Mouse (Mus musculus) WW6 (cell line): ENCODE data around the gene Lenep.

Source experiments
- DNase-seq: peaks from one replicate; pipeline ENCODE4 v3.0.0-alpha.2; 2013; ENCODE audit warnings: low read depth, low spot score

Lenep gene

DNA sequence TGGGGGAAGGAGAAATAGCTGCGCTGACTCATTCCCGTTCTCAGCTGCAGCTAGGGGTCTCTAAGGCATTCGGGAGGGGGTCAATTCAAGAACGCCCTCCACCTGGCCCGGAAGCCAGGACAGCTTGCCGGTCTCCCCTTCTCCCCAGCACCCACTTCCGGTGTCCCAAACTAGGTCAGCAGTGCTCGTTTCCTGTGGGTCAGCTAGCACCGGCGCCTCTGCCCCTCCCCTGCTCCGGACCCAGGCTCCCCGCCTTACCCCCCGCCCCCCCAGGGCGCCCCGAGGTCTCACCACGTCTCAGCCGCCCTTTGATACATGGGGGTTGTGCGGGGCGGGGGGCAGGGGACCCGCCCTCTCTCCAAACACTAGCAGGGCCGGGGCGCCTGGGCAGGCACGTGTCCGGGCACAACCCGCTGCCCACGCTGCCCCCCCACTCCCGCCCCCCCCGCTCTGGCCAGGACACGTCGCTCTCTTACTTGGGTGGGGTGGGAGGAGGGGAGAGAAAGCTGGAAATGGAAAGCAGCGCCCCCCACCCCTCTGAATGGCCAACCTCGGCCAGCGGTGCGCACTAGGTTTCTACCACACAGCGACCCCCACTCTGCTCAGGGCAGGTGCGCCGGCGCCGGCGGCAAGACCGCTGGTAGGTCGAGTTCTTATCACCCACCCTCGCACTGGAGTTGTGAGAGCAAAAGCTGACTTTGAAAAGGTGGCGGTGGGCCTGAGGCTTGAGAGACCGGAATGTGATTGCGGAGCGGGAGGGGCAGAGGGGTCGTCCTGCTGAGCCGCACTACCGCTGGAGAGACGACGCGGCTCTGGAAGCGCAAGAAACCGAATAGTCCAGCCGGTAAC, 10.7 kb downstream of the Lenep start:
- no peak for DNase-seq

DNA sequence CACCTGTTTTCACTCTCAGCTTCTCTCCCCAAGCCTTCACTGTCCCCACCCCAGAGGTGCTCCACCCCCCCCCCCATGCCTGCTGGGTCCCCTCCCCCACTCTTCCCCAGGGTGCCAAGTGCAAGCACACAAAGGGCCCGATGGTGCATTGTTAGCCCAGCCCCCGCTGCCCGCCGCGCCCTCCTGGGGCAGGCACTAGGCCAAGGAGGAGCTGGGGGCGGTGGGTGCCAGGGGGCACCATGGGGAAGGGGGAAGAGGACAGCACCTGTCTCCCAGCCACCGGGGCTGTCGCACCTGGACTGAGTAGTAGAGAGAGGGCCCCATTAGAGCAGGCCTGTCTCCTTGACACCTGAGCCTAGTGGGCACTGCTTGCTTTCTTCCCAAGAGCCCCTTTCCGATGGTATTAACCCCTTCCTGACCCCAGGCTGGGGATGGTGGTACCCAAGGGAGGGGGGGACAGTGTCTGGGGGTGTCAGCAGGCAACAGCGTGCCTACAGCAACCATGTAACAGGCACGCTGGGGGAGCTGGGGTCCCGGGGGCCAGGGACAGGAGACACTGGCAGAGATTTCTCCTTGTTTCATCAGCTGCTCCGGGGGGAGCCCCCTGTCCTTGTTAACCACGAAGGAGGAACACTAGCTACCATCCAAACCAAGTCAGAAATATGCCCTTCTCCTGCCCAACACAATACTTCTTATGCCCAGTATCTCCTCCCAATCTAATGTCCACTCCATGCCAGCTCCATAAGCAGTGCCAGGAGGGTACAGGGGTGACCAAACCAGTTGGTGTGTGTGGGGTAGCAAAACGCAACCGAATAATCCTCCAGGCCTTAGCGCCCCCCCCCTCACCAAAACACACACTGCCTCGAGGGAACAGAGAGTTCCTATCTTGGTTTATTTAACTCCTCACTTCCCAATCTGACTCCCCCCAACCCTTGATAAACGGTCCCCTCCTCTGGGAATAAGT, 11.6 kb downstream of the Lenep start:
- no peak for DNase-seq

DNA sequence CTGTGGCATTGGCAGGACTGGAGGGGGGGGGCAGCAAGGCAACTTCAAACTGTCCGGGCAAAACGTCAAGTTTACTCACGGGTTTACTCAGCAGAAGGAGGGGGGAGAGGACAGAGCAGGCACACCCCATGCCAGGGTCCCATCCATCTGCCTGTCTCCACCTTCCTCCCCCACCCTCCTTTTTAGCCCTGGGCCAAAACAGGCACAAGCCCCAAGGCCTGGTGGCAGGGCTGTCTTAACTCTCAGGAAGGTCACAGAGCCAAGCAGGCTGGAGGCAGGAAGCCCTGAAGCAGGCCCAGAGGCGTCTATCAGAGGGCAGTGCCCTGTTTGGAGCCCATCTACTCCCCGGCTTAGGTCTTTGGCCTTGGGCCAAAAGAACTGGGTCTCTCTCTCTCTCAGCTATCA, 12.5 kb downstream of the Lenep start:
- DNase-seq: no peak

DNA sequence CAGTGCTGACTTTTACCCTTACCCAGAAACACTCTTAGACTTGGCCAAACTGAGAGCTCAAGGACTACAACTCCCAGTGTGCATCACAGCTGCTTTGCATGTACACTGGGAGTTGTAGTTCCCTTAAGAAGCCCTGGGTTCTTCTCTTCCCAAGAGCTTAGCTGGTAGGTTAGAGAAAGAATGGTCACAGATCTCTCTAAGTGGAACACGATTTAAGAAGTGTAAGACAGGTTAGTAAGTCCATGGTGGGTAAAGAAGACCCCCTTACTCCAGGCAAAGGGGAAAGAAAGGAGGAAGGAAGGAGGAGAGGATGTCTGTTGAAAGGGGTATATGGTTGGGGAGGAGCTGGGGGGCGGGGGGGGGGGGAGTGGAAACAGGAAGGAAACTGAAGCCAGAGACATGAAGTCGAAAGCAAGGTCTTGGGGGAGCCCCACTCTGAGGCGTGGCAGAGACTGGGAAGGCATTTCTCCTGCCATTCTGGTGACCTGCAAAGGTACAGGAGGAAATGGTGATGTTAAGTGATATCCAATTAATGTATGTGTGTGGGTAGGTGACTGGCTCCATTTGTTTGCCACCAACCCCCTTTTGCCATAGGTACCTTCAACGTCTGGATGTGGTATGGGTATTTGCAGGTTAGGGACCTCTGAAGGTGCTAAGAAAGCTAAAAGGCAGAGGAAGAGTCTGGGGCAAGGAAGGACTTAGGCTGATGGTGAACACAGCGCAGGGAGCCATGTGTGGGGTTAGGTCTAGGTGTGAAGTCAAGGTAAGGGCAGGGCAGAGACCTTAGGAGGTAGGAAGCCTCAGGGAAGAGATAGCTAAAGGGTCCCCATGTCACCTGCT, 13.5 kb downstream of the Lenep start:
- no peak for DNase-seq

DNA sequence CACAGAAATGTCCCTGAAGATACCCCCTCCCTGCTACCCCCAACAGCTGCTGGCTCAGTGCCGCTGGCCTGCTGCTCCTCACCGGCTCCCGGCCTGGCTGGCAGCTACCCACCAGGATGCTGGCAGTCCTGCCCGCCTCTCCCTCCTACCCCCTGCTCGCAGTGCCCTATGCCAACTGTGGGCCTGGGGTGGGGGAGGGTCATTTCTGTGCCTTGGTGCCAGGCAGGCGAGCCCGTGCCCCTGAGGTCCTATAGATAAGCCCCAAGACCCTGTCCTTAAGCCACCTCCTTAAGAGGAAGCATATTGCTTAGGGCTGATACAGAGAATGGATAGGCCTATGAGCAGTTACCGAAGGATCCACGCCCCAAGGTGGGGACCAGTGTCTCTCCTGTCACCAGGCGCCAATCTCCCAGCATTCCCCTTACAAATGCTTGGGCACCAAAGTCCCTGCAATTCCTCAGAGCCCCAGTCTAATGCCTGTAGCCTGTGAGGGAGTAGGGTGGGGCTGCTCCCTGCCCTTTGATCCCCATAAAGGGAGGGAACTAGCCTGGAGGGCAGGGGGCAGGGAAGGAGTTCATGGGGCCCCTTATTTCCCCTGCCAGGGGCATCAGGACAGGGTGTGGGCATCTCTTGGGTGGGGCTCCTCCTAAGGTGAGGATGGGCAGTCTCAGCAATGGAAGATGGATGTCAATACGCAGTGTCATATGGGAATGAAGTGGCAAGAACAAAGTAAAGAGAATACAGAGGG, 14.3 kb downstream of the Lenep start:
- DNase-seq: no peak

DNA sequence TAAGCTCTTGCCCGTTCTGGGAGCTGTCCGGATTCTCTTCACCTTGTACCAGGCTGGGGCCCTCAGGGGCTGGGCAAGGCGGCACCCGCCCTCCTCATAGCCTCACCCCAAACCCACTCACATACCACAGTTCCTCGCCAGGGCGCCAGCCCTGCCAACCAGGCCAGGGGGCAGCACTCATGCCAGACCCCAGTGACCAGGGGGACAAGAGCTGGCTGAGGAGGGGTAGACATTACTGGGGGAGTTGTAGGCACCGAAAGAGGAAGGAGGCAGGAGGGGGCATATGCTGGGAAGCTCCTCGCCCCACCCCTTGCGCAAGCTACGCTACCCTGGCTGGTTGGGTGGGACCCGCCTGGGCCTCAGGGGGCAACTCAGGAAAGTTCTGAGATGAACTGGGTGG, 15.0 kb downstream of the Lenep start:
- DNase-seq: no peak

DNA sequence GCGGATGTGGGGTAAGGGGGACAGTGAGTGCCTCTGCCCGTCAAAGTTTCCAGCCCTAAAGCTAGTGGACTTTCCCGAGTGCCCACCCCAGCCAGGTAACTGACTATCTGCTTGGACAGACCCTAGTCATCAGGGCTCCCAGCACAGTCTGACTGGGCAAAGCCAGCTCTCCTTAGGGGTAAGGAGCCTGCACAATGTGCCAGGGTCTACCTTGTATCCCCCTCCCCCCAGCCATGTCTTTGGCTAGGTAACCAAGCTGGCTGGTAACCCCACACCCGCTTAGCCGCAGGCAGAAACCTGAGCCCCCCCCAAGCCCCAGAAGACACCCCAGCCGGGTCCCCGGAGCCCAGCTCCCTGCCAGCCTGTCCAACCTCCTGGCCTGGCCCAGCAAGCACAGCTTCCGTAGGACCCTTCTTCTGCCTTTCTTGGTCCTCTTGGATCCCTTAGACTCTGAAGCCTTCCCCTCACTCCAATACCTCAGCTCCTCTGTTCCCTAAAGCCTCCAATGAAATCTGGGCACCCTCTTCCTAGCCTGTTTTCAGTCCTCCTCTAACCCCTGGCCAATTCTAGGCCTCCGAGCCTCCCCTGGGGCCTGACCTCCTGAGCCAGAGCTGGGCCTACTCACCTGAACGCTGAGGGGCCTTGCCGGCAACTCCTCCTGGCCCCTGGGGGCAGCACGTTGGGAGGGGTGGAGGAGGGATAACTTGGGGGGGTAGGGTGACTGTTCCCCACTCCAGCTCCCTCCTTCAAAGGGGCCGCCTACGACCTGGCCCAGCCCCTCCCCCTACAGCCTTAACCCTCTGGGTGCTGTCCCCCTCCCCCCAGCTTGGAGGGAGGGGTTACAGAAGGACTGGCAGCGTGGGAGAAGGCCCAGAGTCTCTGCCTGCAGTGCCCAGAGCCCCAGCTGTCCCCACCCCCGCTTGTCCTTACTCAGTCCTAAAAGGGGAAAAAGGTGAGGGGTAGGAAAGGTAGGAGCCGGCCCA, 15.9 kb downstream of the Lenep start:
- no peak for DNase-seq

DNA sequence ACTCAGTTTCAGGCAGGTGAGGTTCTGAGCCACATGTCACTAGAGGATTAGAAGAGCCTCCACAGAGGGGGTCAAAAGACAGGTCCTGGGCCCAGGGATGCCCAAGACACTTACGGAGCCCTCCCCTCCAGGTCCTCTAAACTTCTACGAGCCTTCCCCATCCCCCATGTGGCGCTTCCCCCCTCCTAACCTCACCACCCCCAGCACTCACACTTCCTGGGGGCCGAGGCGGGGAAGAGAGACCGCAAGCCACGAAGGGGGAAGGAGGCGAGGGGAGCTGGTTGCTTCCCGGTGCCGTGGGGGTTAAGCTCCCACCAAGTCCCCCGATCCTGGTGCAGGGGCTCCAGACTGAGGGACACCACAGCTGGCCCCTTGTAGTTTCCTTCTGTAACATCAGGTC, 17.1 kb downstream of the Lenep start:
- DNase-seq: no peak

DNA sequence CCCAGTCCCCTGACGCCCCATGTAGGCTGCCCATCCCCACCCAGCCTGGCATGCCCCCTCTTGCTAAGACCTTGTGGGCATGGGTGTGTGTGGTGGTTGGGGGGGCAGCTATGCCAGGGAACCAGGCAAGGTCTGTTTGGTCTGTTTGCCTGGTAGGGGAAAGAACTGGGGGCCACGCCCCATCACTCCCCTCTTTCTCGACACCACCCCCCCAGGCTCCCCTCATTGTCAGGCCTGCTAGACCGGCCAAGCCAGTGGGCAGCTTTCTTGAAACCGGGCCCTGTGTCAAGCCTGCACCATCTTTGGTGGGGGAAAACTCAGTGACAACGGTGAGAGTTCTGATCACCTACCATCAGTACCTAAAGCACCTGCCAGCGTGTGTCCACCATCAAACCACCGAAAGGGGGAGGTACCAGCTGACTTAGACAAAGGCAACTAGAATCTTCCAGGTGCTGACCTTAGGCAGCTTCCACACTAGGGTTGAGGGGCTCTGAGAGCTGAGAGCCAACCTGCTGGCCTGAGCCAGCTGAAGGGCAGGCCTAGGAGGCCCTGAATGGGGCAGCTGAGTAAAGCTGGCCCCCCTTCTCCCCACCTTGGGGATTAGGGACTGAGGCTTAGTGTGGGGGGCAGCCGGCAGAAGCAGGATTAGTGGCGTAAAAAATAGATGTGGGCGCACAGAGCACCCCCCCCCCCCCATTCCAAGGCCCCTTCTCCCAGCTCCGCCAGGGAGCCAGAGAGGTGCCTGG, 18.1 kb downstream of the Lenep start:
- DNase-seq: no peak

DNA sequence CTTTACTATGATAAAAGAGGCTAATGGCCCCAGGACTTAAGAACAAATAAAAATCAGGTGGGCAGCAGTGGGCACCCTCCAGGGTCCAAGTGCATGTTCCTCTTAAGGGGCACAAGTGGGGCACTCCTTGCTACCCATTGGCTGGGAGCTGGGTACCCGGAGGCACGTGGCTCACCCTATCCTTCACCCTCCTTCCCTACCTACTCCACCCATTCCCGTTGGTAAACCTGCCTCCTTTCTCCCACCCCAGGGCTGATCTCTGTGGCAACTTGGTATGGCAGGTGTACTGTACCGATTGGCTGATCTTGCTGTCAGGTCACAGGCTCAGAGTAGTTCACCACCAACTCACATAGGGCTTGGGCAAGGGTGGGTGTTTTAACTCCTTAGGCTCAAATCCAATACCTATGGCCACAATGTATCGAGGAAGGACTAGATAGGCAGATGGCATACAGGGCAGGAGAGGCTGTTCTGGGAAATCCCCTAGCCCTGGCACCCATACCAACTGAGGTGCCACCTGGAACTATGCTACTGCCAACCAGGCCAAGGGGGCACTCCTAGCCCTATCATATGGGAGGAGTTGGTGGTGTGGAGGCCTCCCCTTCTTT, 18.8 kb downstream of the Lenep start:
- no peak for DNase-seq

DNA sequence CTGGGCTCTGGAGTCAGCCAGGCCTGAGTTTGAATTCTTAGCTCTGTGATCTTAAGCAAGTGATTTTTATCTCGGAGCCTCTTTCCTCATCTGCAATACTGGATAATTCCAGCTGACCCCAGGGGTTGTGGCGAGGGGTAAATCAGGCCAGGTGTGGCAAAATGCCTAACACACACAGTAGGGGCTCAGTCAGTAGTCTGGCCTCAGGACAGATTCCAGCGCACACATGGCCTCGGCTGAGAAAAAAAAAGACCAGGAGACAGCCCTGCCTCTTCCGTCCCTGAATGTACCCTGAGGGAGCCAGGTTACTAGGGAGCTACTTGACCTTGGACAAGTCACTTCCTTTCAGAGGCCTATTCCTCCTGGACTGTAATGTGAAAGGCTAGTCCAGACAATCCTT, 19.6 kb downstream of the Lenep start:
- DNase-seq: no peak

DNA sequence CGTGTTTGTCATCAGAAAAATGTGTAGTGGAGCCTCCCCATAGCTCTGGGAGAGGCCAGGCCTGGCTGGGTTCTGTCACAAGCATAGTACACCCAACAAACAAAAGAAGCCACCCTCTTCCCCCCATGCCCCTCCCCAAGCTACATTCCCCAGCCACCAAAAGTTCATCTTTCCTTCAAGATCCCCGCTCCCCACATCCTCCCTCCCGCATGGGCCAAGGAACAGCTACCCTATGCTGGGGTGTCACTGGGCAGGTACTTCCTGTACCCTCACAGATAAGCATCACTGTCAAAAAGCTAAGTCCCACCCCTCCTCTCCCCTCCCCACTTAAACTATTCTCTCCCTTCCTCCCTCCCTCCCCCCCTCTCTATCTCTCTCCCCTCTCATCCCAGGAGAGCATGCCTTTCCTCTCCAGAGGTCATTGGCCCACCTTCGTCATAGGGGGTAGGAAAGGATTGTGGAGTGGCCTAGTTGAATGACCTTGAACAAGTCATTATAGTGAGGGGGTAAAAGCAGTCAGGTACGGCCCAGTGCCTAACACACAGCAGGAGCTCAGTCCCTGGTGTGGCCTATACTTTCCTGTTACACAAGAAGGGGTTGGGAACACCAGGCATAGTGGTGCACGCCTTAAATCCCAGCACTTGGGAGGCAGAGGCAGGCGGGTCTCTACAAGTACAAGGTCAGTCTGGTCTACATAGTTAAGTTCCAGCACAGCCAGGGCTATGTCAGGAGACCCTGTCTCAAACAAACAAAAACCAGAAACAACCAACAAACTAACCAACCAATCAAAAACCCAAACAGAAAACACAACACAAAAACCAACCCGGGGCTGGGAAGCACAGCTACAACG, 20.3 kb downstream of the Lenep start:
- DNase-seq: no peak

DNA sequence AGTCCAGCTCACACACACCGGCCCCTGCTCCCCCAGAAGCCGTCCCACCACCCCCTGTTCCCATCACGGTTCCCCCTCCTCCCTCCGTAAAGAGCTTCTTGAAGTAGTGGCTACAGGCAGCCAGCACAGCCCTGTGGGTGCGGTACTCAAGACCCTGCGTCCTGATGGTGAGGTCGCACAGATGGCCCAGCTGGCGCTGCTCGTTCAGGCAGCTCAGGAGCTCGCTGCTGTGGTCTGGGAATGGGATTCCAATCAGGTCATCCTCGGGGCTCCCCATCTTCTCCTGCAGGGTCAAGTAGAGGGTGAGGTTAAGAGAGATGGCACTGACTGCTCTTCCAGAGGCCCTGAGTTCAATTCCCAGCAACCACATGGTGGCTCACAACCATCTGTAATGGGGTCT, 21.4 kb downstream of the Lenep start:
- no peak for DNase-seq

DNA sequence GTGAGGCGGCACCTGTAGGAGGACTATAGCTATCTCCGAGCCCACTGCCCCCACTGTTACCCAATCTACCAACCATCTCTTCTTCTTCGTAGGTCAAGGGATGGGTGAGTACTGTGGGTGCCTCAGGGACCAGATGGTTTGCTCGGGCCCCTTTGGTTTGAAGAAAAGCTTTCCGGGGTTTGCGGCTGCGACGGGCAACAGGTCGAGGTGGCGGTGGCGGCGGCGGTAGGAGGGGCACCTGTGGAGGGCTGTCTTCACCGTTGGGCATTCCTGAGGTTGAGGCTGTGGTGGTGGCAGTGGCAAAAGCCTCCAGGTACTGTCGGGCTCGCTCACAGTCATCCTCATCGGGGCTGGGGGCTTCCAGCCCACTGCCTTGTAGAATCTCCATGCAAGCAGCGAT, 21.9 kb downstream of the Lenep start:
- DNase-seq: no peak

DNA sequence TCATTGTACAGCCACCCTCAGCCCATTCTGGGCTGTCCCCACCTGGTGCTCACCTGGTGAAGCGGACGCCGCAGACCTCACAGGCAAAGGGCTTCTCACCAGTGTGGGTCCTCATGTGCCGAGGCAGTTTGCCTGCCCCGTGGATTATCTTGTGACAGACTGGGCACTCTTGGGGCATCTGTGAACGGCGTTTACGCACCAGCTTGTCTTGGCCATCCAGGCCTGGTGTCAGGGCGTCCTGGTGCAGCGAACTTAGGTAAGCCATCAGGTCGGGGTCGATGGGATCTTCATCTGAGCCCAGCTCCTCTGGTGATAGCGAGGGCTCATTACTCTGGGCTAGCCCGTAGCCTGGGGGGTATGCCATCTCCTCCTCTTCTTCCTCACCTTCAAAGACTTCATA, 22.3 kb downstream of the Lenep start:
- no peak for DNase-seq

DNA sequence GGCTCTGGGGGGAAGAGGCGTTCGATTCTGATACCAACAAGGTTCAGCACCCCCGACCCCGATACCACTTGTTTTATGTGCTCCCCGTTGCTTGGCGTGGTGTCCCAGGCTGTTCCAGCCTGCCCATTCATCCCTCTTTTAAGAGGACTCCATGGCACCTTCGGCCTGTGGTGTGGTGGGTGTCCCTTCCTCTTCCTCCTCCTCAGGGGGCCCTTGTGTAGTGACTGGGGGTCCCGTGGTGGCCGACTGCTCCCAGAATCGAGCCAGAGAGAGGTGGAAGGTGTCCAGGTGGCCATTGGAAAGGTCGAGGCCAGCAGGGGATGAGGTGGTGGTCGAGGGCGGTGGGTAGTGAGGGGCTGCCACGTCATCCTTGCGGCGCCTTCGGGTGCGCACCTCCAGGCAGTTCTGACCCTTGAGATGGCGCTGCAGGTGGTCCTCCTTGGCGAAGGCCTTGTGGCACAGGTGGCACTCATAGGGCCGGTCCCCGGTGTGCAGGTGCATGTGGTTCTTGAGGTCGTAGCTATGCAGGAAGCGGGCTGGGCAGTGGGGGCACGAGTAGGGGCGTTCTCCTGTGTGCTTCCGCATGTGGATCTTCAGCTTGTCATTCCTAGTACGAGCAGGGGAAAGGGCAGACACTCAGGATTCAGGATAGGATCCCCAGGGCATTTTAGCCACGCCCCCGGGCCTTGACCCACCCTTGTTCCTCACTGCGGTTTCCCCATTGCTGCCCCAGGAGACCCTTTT, 23.0 kb downstream of the Lenep start:
- DNase-seq: no peak
